Mouse (Mus musculus) effector memory CD4-positive, alpha-beta T cell, adult 5 months (primary cell): ENCODE data around the gene Unc119b. TPM values are rescaled to one million over a fixed set of nuclear protein-coding genes. Genes with fewer than 3 reads are reported as not detected.

ENCODE experiments used
- polyA plus RNA-seq: library from polyadenylated mRNA; unstranded; fragments of 100-300 nt; shearing (Covaris generic); gene quantifications from one replicate; pipeline ENCODE4 v1.2.1, GENCODE M21; 2017

The Unc119b gene
- polyA plus RNA-seq, result 63.1 TPM

DNA sequence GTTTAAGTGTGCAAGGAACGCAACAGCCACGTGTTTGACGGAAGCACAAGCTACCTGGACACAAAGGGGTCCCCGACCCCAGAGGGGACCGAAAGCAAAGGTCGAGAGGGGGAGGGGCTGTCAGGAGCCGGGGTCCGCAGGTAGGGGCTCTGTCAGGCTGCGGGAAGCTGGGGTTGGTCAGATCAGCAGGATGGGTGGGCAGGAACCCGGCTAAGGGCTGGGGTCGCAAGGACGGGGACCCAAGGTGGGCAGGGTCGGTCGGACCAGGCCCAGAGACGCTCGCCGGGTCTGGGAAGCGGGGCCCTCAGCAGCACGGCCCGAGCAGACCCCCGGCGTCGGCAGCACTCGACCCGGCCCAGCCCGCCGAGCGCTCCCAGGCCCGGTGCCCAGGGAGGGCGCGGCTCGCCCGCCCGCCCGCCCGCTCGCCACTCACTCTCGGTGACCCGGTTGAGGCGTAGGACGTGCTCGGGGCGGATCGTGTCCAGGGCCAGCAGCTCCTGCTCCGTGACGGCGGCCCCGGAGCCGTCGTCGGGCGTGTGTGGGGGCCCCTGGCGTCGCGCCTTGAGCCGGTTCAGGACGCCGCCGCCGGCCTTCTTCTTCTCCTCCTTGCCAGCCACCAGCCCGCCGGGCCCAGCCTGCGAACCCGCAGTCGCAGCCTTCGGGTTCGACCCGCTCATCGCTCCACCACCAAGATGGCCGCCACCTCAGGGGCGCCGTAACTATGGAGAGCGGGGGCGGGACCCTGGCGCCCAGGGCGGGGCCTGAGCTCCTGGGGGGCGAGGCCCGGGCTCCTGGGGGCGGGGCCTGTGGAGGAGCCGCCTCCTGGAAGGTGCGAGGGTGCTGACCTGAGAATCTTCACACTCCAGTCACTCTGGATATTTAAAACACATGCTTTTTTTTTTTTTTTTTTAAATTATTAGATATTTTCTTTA is at the start of gene Unc119b:
Gene Unc119b (minus strand): TSS at position 742 of the 932 bp plus-strand sequence.

GRCm38 (mm10) chr5:115158040-115158983 is 23.5 kb upstream of the Unc119b start, which contains the start of gene Mlec:
Gene Mlec (minus strand): TSS chr5:115158179.

DNA sequence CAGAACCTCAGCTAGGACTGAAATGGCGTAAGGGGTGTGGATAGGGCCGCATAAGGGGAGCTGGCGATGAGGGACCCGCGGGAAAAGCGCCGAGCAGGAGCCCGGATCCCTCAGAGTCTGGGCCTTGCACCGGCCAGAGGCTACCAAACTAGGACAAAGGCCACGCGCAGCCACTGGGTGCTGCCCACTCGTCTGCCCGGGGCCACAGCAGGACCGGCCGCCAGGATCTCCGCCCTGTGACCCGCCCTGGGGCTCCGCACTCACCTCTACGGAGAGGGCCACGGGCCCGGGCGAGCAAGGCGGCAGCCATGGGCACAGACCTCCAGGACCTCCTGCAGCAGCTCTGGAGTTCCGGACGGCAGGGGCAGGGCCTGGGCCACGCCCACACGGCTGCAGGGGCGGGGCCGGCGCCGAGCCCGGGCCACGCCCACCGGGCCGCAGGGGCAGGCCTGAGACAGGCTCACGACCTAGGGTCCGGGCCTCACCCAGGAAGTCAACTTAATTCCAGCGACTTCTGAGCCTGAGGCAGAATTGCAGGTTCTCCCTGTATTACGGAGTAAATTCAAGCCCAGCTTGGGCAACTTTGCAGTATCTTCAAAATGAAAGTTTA is 15.7 kb downstream of the Unc119b start, which contains the start of gene Acads:
Gene Acads (minus strand): TSS at position 386 of the 610 bp plus-strand sequence.

GRCm38 (mm10) chr5:115098195-115098594 is 36.6 kb downstream of the Unc119b start, which contains the start of gene Gm10401:
Gene Gm10401 (minus strand): TSS chr5:115098295.

Other genes starting within 250 kb of the Unc119b start
- gene Oasl2, start 238.0 kb downstream of the Unc119b start, polyA plus RNA-seq, result 15.3 TPM
- 5.3 TPM for gene Oasl1, start 211.7 kb downstream of the Unc119b start, polyA plus RNA-seq
- 20.4 TPM for gene 2210016L21Rik, start 192.8 kb downstream of the Unc119b start, polyA plus RNA-seq
- not detected for gene Hnf1a, start 163.9 kb downstream of the Unc119b start, polyA plus RNA-seq
- gene Sppl3, start 123.8 kb downstream of the Unc119b start, polyA plus RNA-seq, result 52.0 TPM
- gene Gm10401, start 36.7 kb downstream of the Unc119b start, polyA plus RNA-seq, result 4.2 TPM
- 17.9 TPM for gene Acads, start 15.6 kb downstream of the Unc119b start, polyA plus RNA-seq
- gene Mlec, start 23.2 kb upstream of the Unc119b start, polyA plus RNA-seq, result 67.7 TPM
- gene Cabp1, start 59.4 kb upstream of the Unc119b start, polyA plus RNA-seq, result not detected
- gene Pop5, start 100.9 kb upstream of the Unc119b start, polyA plus RNA-seq, result 138 TPM
- 142 TPM for gene Rnf10, start 137.9 kb upstream of the Unc119b start, polyA plus RNA-seq
- gene Coq5, start 144.7 kb upstream of the Unc119b start, polyA plus RNA-seq, result 43.4 TPM
- 366 TPM for gene Dynll1, start 166.0 kb upstream of the Unc119b start, polyA plus RNA-seq
- gene Srsf9, start 192.2 kb upstream of the Unc119b start, polyA plus RNA-seq, result 71.4 TPM
- 7.8 TPM for gene Gatc, start 206.2 kb upstream of the Unc119b start, polyA plus RNA-seq
- 21.0 TPM for gene Triap1, start 206.2 kb upstream of the Unc119b start, polyA plus RNA-seq
- 423 TPM for gene Cox6a1, start 214.0 kb upstream of the Unc119b start, polyA plus RNA-seq